26 mouse cellular contexts compared by ENCODE assay signal in the genomic region with DNA sequence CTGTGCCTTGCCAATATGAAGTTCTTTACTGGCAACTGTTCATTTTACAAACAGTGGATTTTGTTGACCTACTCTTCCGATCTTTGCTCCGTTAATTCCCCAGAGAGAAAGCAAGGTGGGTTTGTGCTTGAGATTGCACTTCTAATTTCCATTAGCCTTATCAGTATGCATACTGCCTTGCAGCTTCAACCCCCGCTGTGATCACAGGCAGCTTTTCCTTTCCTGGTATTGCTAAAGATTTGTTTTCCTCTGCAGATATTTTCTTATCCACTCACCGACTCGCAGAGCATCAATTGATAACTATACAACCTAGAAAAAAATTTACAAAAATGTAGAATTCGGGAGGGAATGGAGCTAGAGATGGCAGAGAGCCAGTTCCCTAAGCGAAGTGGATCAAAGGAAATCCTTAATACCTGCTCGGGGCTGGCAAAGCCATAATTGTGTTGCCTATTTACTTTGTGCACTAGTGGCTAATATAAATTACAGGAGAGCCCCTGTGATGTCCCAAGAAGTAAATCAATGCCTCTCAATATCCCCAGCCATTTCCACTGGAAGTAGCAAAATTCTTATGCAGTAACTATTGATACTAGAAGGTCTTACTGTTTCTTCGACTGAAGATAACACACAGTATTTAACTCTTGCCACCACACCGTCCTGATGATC.
DNase-seq lines count a peak whose midpoint lies in the region; ATAC-seq lines count a peak whose summit lies in the region.
"Had no signal": no experiment of that assay in that cellular context is flagged by ENCODE, and none has a peak within 500 bp of the region (broad histone marks: within the 10 kb centered on the region; RNA-seq: fewer than 3 reads in every experiment).

No protein-coding gene starts in this region.

- no peak overlapping the region for H3K4me2 ChIP-seq in forebrain, embryonic 12.5 days
- H3K4me2 ChIP-seq in forebrain, embryonic 13.5 days, result no peak overlapping the region
- no peak overlapping the region for H3K4me2 ChIP-seq in midbrain, embryonic 11.5 days
- peak overlapping the region; percentile 28 for H3K4me2 ChIP-seq in midbrain, embryonic 13.5 days (replicated peaks)
- peak overlapping the region; percentile 28 for H3K4me2 ChIP-seq in neural tube, embryonic 15.5 days
- H3K4me2 ChIP-seq in kidney, embryonic 14.5 days (replicated peaks; ENCODE audit: low read depth, low read length), result no peak overlapping the region
- H3K4me2 ChIP-seq: heart, embryonic 11.5 days; kidney, embryonic 15.5 days; limb, embryonic 12.5 days; liver, embryonic 11.5 days; neural tube, embryonic 12.5 days; stomach, embryonic 15.5 days had no signal

- no peak overlapping the region for H3K4me3 ChIP-seq in forebrain, embryonic 12.5 days (replicated peaks)
- no peak overlapping the region for H3K4me3 ChIP-seq in forebrain, embryonic 13.5 days
- no peak overlapping the region for H3K4me3 ChIP-seq in midbrain, embryonic 11.5 days (ENCODE audit: low read depth, low read length)
- H3K4me3 ChIP-seq in midbrain, embryonic 10.5 days, result no peak overlapping the region
- no peak overlapping the region for H3K4me3 ChIP-seq in midbrain, embryonic 13.5 days (replicated peaks)
- H3K4me3 ChIP-seq in neural tube, embryonic 15.5 days (replicated peaks), result no peak overlapping the region
- H3K4me3 ChIP-seq in kidney, embryonic 14.5 days (ENCODE audit: low read length), result no peak overlapping the region
- H3K4me3 ChIP-seq: embryonic facial prominence, embryonic 10.5 days; kidney, embryonic 15.5 days; limb, embryonic 12.5 days; neural tube, embryonic 12.5 days; stomach, embryonic 15.5 days had no signal

- H3K36me3 ChIP-seq in forebrain, embryonic 12.5 days (replicated peaks), result no peaks in the 10 kb centered on the region
- H3K36me3 ChIP-seq in forebrain, embryonic 13.5 days (ENCODE audit: poor library complexity, severe bottlenecking), result no peaks in the 10 kb centered on the region
- no peaks in the 10 kb centered on the region for H3K36me3 ChIP-seq in midbrain, embryonic 11.5 days (ENCODE audit: control insufficient read depth, insufficient read depth, low read length)
- H3K36me3 ChIP-seq in midbrain, embryonic 10.5 days, result no peaks in the 10 kb centered on the region
- no peaks in the 10 kb centered on the region for H3K36me3 ChIP-seq in midbrain, embryonic 13.5 days
- no peaks in the 10 kb centered on the region for H3K36me3 ChIP-seq in neural tube, embryonic 15.5 days
- H3K36me3 ChIP-seq in kidney, embryonic 14.5 days (ENCODE audit: control insufficient read depth, insufficient read depth, low read length), result no peaks in the 10 kb centered on the region
- H3K36me3 ChIP-seq: embryonic facial prominence, embryonic 10.5 days; kidney, embryonic 15.5 days; limb, embryonic 12.5 days; neural tube, embryonic 12.5 days; stomach, embryonic 15.5 days had no signal

- 0 out of 2 replicates have a peak, but pooled peaks have one; percentile 14 for ATAC-seq in forebrain, embryonic 12.5 days (ENCODE audit: low FRiP score)
- no peak for ATAC-seq in forebrain, embryonic 13.5 days
- ATAC-seq in midbrain, embryonic 11.5 days (ENCODE audit: low FRiP score), result peak; percentile 54; the same call in 1 of the 2 replicates
- ATAC-seq in midbrain, embryonic 13.5 days, result peak; percentile 56; the same call in 1 of the 2 replicates
- ATAC-seq in neural tube, embryonic 15.5 days (ENCODE audit: low FRiP score), result no peak
- no peak for ATAC-seq in kidney, embryonic 14.5 days (ENCODE audit: low FRiP score, low TSS enrichment)
- ATAC-seq: intestine, embryonic 16.5 days; liver, postnatal 0 days; lung, postnatal 0 days had no signal

- peak; percentile 56 for DNase-seq in midbrain, embryonic 11.5 days (ENCODE audit: low spot score, missing footprints)
- DNase-seq in midbrain, embryonic 10.5 days (ENCODE audit: low spot score), result no peak
- no peak for DNase-seq in adrenal gland, postnatal 25 days
- DNase-seq: adrenal gland, postnatal 36 days; cerebellum, adult 11-12 months; heart, adult 11 months; kidney, postnatal 36 days; liver, postnatal 0 days; right cerebral cortex, adult 18-20 months; right cerebral cortex, postnatal 4 days; thymus, adult 18-20 months; thymus, postnatal 36 days had no signal

- WGBS in forebrain, embryonic 12.5 days, result 47% methylated on average over 10 of the region's 10 CpGs
- 38% methylated on average over 10 of the region's 10 CpGs for WGBS in forebrain, embryonic 13.5 days
- 60% methylated on average over 10 of the region's 10 CpGs for WGBS in midbrain, embryonic 11.5 days
- WGBS in midbrain, embryonic 10.5 days, result 61% methylated on average over 10 of the region's 10 CpGs
- WGBS in midbrain, embryonic 13.5 days, result 31% methylated on average over 10 of the region's 10 CpGs
- 30% methylated on average over 10 of the region's 10 CpGs for WGBS in neural tube, embryonic 15.5 days
- 61% methylated on average over 10 of the region's 10 CpGs for WGBS in kidney, embryonic 14.5 days

- H3K9me3 ChIP-seq in forebrain, embryonic 12.5 days, result no peaks in the 10 kb centered on the region
- no peaks in the 10 kb centered on the region for H3K9me3 ChIP-seq in forebrain, embryonic 13.5 days (replicated peaks)
- no peaks in the 10 kb centered on the region for H3K9me3 ChIP-seq in midbrain, embryonic 11.5 days (ENCODE audit: control insufficient read depth, low read length)
- H3K9me3 ChIP-seq in midbrain, embryonic 10.5 days (replicated peaks), result no peaks in the 10 kb centered on the region
- no peaks in the 10 kb centered on the region for H3K9me3 ChIP-seq in midbrain, embryonic 13.5 days
- no peaks in the 10 kb centered on the region for H3K9me3 ChIP-seq in neural tube, embryonic 15.5 days (replicated peaks)
- no peaks in the 10 kb centered on the region for H3K9me3 ChIP-seq in kidney, embryonic 14.5 days (ENCODE audit: control insufficient read depth, low read length)
- H3K9me3 ChIP-seq: embryonic facial prominence, embryonic 10.5 days; kidney, embryonic 15.5 days; limb, embryonic 12.5 days; neural tube, embryonic 12.5 days; stomach, embryonic 15.5 days had no signal

- H3K9ac ChIP-seq in forebrain, embryonic 12.5 days, result no peak overlapping the region
- no peak overlapping the region for H3K9ac ChIP-seq in forebrain, embryonic 13.5 days
- no peak overlapping the region for H3K9ac ChIP-seq in midbrain, embryonic 11.5 days (ENCODE audit: low read length)
- H3K9ac ChIP-seq in midbrain, embryonic 13.5 days (replicated peaks), result no peak overlapping the region
- no peak overlapping the region for H3K9ac ChIP-seq in neural tube, embryonic 15.5 days (replicated peaks)
- H3K9ac ChIP-seq in kidney, embryonic 14.5 days (ENCODE audit: low read depth, low read length), result no peak overlapping the region
- H3K9ac ChIP-seq: kidney, embryonic 15.5 days; limb, embryonic 12.5 days; liver, postnatal 0 days; neural tube, embryonic 12.5 days; stomach, embryonic 15.5 days had no signal

- no peak overlapping the region for H3K27ac ChIP-seq in forebrain, embryonic 12.5 days
- H3K27ac ChIP-seq in forebrain, embryonic 13.5 days, result no peak overlapping the region
- H3K27ac ChIP-seq in midbrain, embryonic 11.5 days (ENCODE audit: low read depth, low read length), result no peak overlapping the region
- no peak overlapping the region for H3K27ac ChIP-seq in midbrain, embryonic 10.5 days (replicated peaks)
- peak overlapping the region; percentile 47 for H3K27ac ChIP-seq in midbrain, embryonic 13.5 days
- peak overlapping the region; percentile 33; the same call in 1 of the 2 replicates for H3K27ac ChIP-seq in neural tube, embryonic 15.5 days (replicated peaks)
- H3K27ac ChIP-seq in kidney, embryonic 14.5 days (ENCODE audit: low read depth, low read length), result no peak overlapping the region
- H3K27ac ChIP-seq: embryonic facial prominence, embryonic 10.5 days; kidney, embryonic 15.5 days; limb, embryonic 12.5 days; neural tube, embryonic 12.5 days; stomach, embryonic 15.5 days had no signal

- H3K27me3 ChIP-seq in forebrain, embryonic 12.5 days, result no peaks in the 10 kb centered on the region
- no peaks in the 10 kb centered on the region for H3K27me3 ChIP-seq in forebrain, embryonic 13.5 days
- H3K27me3 ChIP-seq in midbrain, embryonic 11.5 days (ENCODE audit: control insufficient read depth, insufficient read depth, low read length), result no peaks in the 10 kb centered on the region
- no peaks in the 10 kb centered on the region for H3K27me3 ChIP-seq in midbrain, embryonic 10.5 days (ENCODE audit: low read depth, poor library complexity, severe bottlenecking)
- H3K27me3 ChIP-seq in midbrain, embryonic 13.5 days, result no peaks in the 10 kb centered on the region
- no peaks in the 10 kb centered on the region for H3K27me3 ChIP-seq in neural tube, embryonic 15.5 days (replicated peaks)
- H3K27me3 ChIP-seq in kidney, embryonic 14.5 days (ENCODE audit: control insufficient read depth, insufficient read depth, low read length), result no peaks in the 10 kb centered on the region
- H3K27me3 ChIP-seq: kidney, embryonic 15.5 days; limb, embryonic 12.5 days; neural tube, embryonic 12.5 days; stomach, embryonic 15.5 days had no signal

- H3K4me1 ChIP-seq in forebrain, embryonic 12.5 days, result peaks cover 10% of the 10 kb centered on the region
- H3K4me1 ChIP-seq in forebrain, embryonic 13.5 days, result peaks cover 6% of the 10 kb centered on the region; the same call in 1 of the 2 replicates
- H3K4me1 ChIP-seq in midbrain, embryonic 11.5 days (ENCODE audit: control insufficient read depth, insufficient read depth, low read length), result no peaks in the 10 kb centered on the region
- H3K4me1 ChIP-seq in midbrain, embryonic 10.5 days, result peaks cover 5% of the 10 kb centered on the region; the same call in 1 of the 2 replicates
- H3K4me1 ChIP-seq in midbrain, embryonic 13.5 days (replicated peaks), result peaks cover 14% of the 10 kb centered on the region
- H3K4me1 ChIP-seq in neural tube, embryonic 15.5 days, result peaks cover 9% of the 10 kb centered on the region; the same call in 1 of the 2 replicates
- no peaks in the 10 kb centered on the region for H3K4me1 ChIP-seq in kidney, embryonic 14.5 days (ENCODE audit: control insufficient read depth, insufficient read depth, low read length)
- H3K4me1 ChIP-seq: kidney, embryonic 15.5 days; neural tube, embryonic 12.5 days; stomach, embryonic 15.5 days had no signal

Comparison
In these comparisons a context has a peak if more than half of its experiments do, and no peak if none do; other contexts are left out.
1. ATAC-seq: peak in forebrain, embryonic 12.5 days (single experiment), midbrain, embryonic 11.5 days (single experiment) and midbrain, embryonic 13.5 days (single experiment); none in forebrain, embryonic 13.5 days (single experiment), neural tube, embryonic 15.5 days (single experiment) and kidney, embryonic 14.5 days (single experiment).
2. H3K27ac ChIP-seq: peak in midbrain, embryonic 13.5 days (single experiment) and neural tube, embryonic 15.5 days (single experiment); none in forebrain, embryonic 12.5 days (single experiment), forebrain, embryonic 13.5 days (single experiment), midbrain, embryonic 11.5 days (single experiment), midbrain, embryonic 10.5 days (single experiment) and kidney, embryonic 14.5 days (single experiment).
3. H3K4me2 ChIP-seq: peak in midbrain, embryonic 13.5 days (single experiment) and neural tube, embryonic 15.5 days (single experiment); none in forebrain, embryonic 12.5 days (single experiment), forebrain, embryonic 13.5 days (single experiment), midbrain, embryonic 11.5 days (single experiment) and kidney, embryonic 14.5 days (single experiment).